Mouse (Mus musculus) embryonic fibroblast, embryonic 13.5 days (primary cell): ENCODE measurements around the gene Atp13a4. TPM values are rescaled to one million over a fixed set of nuclear protein-coding genes. Genes with fewer than 3 reads are reported as not detected.

ENCODE experiments used
- H3K27ac ChIP-seq: 2 replicates; pipeline ENCODE4 v1.5.1; 2012; ENCODE audit warnings: low read length, control low read depth, inconsistent platforms; ENCODE audit not compliant: insufficient read depth
- H3K4me1 ChIP-seq: 2 replicates; pipeline ENCODE4 v1.6.1; 2011; ENCODE audit warnings: low read length; ENCODE audit not compliant: control insufficient read depth, insufficient read depth
- H3K4me3 ChIP-seq: 2 replicates; pipeline ENCODE4 v1.5.1; 2011; ENCODE audit warnings: mild to moderate bottlenecking, control low read depth, low read length; ENCODE audit not compliant: insufficient read depth
- CTCF ChIP-seq: IDR thresholded peaks from 2 replicates; pipeline ENCODE4 v1.5.1; 2011; ENCODE audit warnings: mild to moderate bottlenecking, control low read depth, low read length, moderate library complexity, borderline replicate concordance; ENCODE audit not compliant: insufficient read depth
- POLR2A ChIP-seq: IDR thresholded peaks from 2 replicates; pipeline ENCODE4 v1.6.1; 2011; ENCODE audit warnings: low read depth, mild to moderate bottlenecking, control low read depth, low read length, moderate library complexity
- polyA plus RNA-seq: library from polyadenylated mRNA; stranded (reverse); fragments of >200 nt; gene quantifications from 2 replicates; pipeline ENCODE4 v1.2.4, GENCODE M21; 2011; ENCODE audit warnings: low read depth; ENCODE audit not compliant: missing spikeins, insufficient read length

Atp13a4 gene
- polyA plus RNA-seq, 1 experiment: not detected

DNA sequence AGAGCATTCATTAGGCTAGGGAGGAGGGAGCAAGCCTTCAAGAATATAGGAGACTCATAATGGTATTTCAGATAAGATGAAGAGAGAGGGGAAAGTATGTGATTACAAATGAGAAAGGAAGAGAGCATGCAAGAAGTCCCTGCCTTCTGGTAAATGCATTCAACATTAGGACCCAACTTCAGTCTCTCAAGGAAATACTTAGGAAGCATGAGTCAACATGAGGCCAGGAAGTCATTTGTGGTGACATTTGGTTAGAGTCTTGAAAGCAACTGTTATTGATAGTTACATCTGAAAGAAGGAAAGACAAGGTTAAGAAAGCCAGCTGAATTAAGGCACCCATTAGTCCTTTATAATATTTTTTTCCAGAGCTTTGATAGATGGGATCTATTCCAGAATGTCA, 4.8 kb downstream of the Atp13a4 start:
- no peak overlapping the region for H3K4me3 ChIP-seq
- TF ChIP-seq CTCF: no peak
- TF ChIP-seq POLR2A: no peak
- no peak overlapping the region for H3K27ac ChIP-seq
- H3K4me1 ChIP-seq: no peaks in the 10 kb centered on the region

GRCm38 (mm10) chr16:29536411-29537204, 8.1 kb downstream of the Atp13a4 start:
- TF ChIP-seq CTCF: no peak
- TF ChIP-seq POLR2A: no peak
- H3K4me3 ChIP-seq: no peak overlapping the region
- no peaks in the 10 kb centered on the region for H3K4me1 ChIP-seq
- no peak overlapping the region for H3K27ac ChIP-seq

DNA sequence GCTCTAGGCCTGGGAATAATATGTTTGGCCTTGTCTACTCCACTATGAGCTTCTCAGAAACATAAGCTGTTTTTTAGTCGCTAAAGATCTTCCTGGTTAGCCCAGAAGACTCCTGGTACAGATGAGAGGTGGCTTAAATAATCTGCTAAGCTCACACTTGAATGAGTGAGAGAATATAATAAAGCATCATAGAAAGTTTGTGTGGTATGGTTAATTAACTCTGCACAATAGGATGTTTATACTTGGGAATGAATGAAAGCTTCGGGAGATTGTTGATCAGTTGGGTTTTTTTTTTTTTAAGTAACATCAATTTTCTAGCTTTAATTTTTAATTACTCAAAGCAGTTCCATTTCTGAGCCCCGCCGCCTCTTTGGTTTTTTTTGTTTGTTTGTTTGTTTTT, 8.8 kb downstream of the Atp13a4 start:
- no peak overlapping the region for H3K27ac ChIP-seq
- TF ChIP-seq POLR2A (no peak), CTCF (no peak)
- no peaks in the 10 kb centered on the region for H3K4me1 ChIP-seq
- H3K4me3 ChIP-seq: no peak overlapping the region

- TF ChIP-seq POLR2A (no peak), CTCF (no peak)
- Histone ChIP-seq H3K4me1 (no peaks in the 10 kb centered on the region), H3K27ac (no peak overlapping the region), H3K4me3 (no peak overlapping the region)
These were observed 11.0 kb downstream of the Atp13a4 start for GRCm38 (mm10) chr16:29533641-29534040.

GRCm38 (mm10) chr16:29527085-29527484, 17.6 kb downstream of the Atp13a4 start:
- no peak for TF ChIP-seq POLR2A
- no peak for TF ChIP-seq CTCF
- no peak overlapping the region for H3K27ac ChIP-seq
- no peak overlapping the region for H3K4me3 ChIP-seq
- no peaks in the 10 kb centered on the region for H3K4me1 ChIP-seq

DNA sequence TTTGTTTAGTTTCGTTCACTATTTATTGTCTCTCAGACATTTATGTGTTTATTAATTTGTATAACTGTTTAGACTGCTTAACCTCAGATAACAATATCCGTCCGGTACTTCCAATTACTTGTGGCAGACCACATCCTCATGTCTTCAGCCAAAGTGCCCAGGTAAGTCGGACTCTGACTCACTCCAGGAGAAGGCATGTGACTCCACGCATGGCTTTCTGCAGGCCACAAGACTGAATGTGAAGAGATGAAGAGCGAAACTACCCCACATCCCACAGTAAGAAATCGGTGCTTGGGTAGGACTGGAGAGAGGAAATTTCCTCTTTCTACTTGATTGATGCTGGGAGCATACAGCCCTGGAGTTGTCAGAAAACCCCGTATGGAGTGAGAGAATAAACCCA, 18.1 kb downstream of the Atp13a4 start:
- no peaks in the 10 kb centered on the region for H3K4me1 ChIP-seq
- TF ChIP-seq CTCF (no peak), POLR2A (no peak)
- H3K27ac ChIP-seq: no peak overlapping the region
- no peak overlapping the region for H3K4me3 ChIP-seq

DNA sequence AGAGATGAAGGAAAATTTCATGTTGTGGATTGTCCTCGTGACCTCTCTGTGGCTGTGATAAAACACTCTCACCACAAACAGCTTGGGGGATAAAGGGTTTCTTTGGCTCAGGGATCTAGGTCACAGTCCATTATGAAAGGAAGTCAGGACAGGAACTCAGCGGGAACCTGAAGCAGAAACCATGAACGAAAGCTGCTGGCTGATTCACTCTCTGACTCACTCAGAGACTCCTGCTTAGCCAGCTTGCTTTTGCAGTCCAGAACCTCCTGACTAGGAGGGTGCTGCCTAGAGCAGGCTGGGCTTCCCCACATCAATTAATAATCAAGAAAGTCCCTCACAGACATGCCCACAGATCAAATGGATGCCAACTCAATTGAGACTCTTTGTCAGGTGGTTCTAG, 32.2 kb downstream of the Atp13a4 start:
- TF ChIP-seq CTCF: no peak
- no peak for TF ChIP-seq POLR2A
- Histone ChIP-seq H3K4me1 (no peaks in the 10 kb centered on the region), H3K27ac (no peak overlapping the region), H3K4me3 (no peak overlapping the region)

DNA sequence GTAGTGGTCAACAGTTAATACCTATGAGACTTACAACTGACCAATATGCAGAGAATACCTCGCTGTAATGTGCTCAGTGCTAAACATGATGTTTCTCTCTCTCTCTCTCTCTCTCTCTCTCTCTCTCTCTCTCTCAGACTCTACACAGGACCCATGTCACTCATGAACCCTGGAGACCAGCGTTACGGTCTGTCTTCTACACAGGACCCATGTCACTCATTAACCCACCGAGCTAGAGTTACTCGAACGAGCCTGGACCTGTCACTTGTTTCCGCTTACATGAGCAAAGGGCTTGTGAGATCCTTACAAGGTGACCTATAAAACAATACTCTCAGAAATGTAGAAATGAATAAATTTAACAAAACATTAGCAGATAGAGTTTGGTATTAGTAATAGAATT, 33.9 kb downstream of the Atp13a4 start:
- no peak overlapping the region for H3K27ac ChIP-seq
- TF ChIP-seq CTCF (no peak), POLR2A (no peak)
- H3K4me3 ChIP-seq: no peak overlapping the region
- H3K4me1 ChIP-seq: no peaks in the 10 kb centered on the region

DNA sequence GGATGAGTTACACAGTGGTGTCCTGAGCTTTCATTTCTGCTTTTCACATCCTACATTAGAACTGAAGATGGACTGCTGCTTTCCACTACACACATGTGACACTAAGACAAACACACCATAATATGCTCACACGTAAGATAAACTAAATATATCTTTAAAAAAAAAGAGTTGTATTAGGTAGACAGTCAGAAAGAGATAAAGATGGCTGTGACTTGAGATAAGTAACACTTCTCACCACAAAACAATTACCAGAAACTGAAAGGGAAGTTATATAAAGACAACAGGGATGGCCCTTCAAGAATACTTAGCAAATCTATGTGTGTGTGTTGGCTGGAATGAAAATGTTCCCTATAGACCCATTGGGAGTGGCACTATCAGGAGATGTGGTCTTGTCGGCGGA, 34.8 kb downstream of the Atp13a4 start:
- Histone ChIP-seq H3K27ac (no peak overlapping the region), H3K4me3 (no peak overlapping the region), H3K4me1 (no peaks in the 10 kb centered on the region)
- TF ChIP-seq CTCF (no peak), POLR2A (no peak)

GRCm38 (mm10) chr16:29504671-29505070, 40.0 kb downstream of the Atp13a4 start:
- Histone ChIP-seq H3K27ac (no peak overlapping the region), H3K4me3 (no peak overlapping the region), H3K4me1 (no peaks in the 10 kb centered on the region)
- TF ChIP-seq CTCF (no peak), POLR2A (no peak)

GRCm38 (mm10) chr16:29504198-29504597, 40.5 kb downstream of the Atp13a4 start:
- Histone ChIP-seq H3K4me1 (no peaks in the 10 kb centered on the region), H3K4me3 (no peak overlapping the region), H3K27ac (no peak overlapping the region)
- no peak for TF ChIP-seq POLR2A
- TF ChIP-seq CTCF: no peak

DNA sequence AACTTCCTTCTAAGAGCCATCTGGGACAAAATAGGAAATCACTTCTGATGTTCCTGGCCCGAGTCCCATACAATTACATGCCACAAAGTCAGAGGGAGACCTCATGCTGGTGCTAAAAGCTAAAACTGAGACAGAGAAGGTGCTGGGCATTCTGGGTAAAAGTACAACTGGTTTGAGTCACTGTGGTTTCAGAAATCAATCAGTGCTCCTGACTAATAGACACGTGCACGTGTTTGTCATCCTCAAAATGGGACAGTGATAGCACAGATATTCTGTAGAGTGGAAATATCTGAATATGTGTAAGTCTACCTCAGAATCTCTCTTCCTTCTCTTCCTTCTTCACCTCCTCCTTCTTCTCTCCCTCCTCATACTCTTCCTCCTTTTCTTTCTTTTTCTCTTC, 53.6 kb downstream of the Atp13a4 start:
- TF ChIP-seq CTCF: no peak
- TF ChIP-seq POLR2A: no peak
- Histone ChIP-seq H3K4me3 (no peak overlapping the region), H3K27ac (no peak overlapping the region), H3K4me1 (no peaks in the 10 kb centered on the region)
